Mouse (Mus musculus) embryonic facial prominence, embryonic 11.5 days (tissue): Measurements from ENCODE around the gene Zfp639. TPM values are rescaled to one million over a fixed set of nuclear protein-coding genes. Genes with fewer than 3 reads are reported as not detected.

Experiments used
- ATAC-seq: fragments of 200-750 bp; cut with Nextera tagmentation; replicated peaks from 2 replicates; pipeline ENCODE4 v1.8.0; 2017; ENCODE audit warnings: low read depth; ENCODE audit not compliant: insufficient number of reproducible peaks, low FRiP score, low TSS enrichment
- DNase-seq: peaks from one replicate; pipeline ENCODE4 v3.0.0-alpha.2; 2015; ENCODE audit warnings: low spot score
- H3K27ac ChIP-seq: fragments of 300-500 bp; sonication (generic); replicated peaks from 2 replicates; pipeline ENCODE4 v1.5.1; 2014; ENCODE audit warnings: mild to moderate bottlenecking, low read depth, low read length, control low read depth
- H3K27me3 ChIP-seq: fragments of 300-500 bp; sonication (generic); 2 replicates; pipeline ENCODE4 v1.6.1; 2014; ENCODE audit warnings: mild to moderate bottlenecking, low read length, moderate library complexity, mixed read lengths; ENCODE audit not compliant: control insufficient read depth, insufficient read depth
- H3K36me3 ChIP-seq: fragments of 300-500 bp; sonication (generic); replicated peaks from 2 replicates; pipeline ENCODE4 v1.6.1; 2014; ENCODE audit warnings: low read depth, mild to moderate bottlenecking, low read length, moderate library complexity, mixed read lengths; ENCODE audit not compliant: control insufficient read depth, insufficient read depth
- H3K4me1 ChIP-seq: fragments of 300-500 bp; sonication (generic); 2 replicates; pipeline ENCODE4 v1.6.1; 2014; ENCODE audit warnings: low read length, mixed read lengths; ENCODE audit not compliant: control insufficient read depth, insufficient read depth
- H3K4me2 ChIP-seq: fragments of 300-500 bp; sonication (generic); 2 replicates; pipeline ENCODE4 v1.6.1; 2014; ENCODE audit warnings: low read depth, mild to moderate bottlenecking, control low read depth, low read length, moderate library complexity
- H3K4me3 ChIP-seq: fragments of 300-500 bp; sonication (generic); 2 replicates; pipeline ENCODE4 v1.5.1; 2014; ENCODE audit warnings: low read depth, low read length, control low read depth
- H3K9ac ChIP-seq: fragments of 300-500 bp; sonication (generic); replicated peaks from 2 replicates; pipeline ENCODE4 v1.6.1; 2014; ENCODE audit warnings: mild to moderate bottlenecking, control low read depth, low read length
- H3K9me3 ChIP-seq: fragments of 300-500 bp; sonication (generic); replicated peaks from 2 replicates; pipeline ENCODE4 v1.6.1; 2016; ENCODE audit warnings: mild to moderate bottlenecking, low read length, inconsistent platforms, mixed read lengths; ENCODE audit not compliant: control insufficient read depth
- WGBS: fragments of 180-500 bp; shearing (Covaris S2); extraction: QIAGEN DNeasy Blood & Tissue Kit; methylation state at CpG from one replicate; pipeline ENCODE4 v1.1.7; 2014; 5-methylcytosine and 5-hydroxymethylcytosine counted together
- polyA plus RNA-seq: library from polyadenylated mRNA; unstranded; fragments of >200 nt; fragmentation: Nextera tagmentation; extraction: Ambion mirVana; gene quantifications from 2 replicates; pipeline ENCODE4 v1.2.1, GENCODE M21; 2014

The Zfp639 gene
- 51.7 and 54.3 TPM in 2 replicates for polyA plus RNA-seq

GRCm38 (mm10) chr3:32509496-32510374 is at the start of gene Zfp639:
TSS of gene Zfp639 (plus strand) at chr3:32510259.
- H3K4me1 ChIP-seq = no peaks in the 10 kb centered on the region
- peak; percentile 8; the same call in 1 of the 2 replicates for ATAC-seq

GRCm38 (mm10) chr3:32467321-32467720 is 42.7 kb upstream of the Zfp639 start:
- no peak overlapping the region for H3K4me2 ChIP-seq
- no peak overlapping the region for H3K4me3 ChIP-seq
- H3K9ac ChIP-seq = no peak overlapping the region
- no peaks in the 10 kb centered on the region for H3K9me3 ChIP-seq
- no peaks in the 10 kb centered on the region for H3K27me3 ChIP-seq
- H3K36me3 ChIP-seq = no peaks in the 10 kb centered on the region; the same call in 1 of the 2 replicates
- ATAC-seq (no peak), DNase-seq (no peak)
- no peaks in the 10 kb centered on the region for H3K4me1 ChIP-seq
- H3K27ac ChIP-seq = no peak overlapping the region
- WGBS = 89% methylated on average over 4 of the region's 4 CpGs

More at GRCm38 (mm10) chr3:32509496-32510374, at the start of gene Zfp639:
- Histone ChIP-seq H3K27ac (peak within 1 kb of the TSS; percentile 47), H3K36me3 (no peaks in the 10 kb centered on the region; the same call in 1 of the 2 replicates), H3K9me3 (no peaks in the 10 kb centered on the region), H3K27me3 (no peaks in the 10 kb centered on the region), H3K4me2 (peak within 1 kb of the TSS; percentile 62), H3K4me3 (peak within 1 kb of the TSS; percentile 88), H3K9ac (peak within 1 kb of the TSS; percentile 95)
- WGBS = 7% methylated on average over 24 of the region's 24 CpGs
- DNase-seq = peak; percentile 32

- no peaks in the 10 kb centered on the region; the same call in 1 of the 2 replicates for H3K36me3 ChIP-seq
- no peaks in the 10 kb centered on the region for H3K27me3 ChIP-seq
- H3K27ac ChIP-seq = no peak overlapping the region
- 78% methylated on average over 4 of the region's 4 CpGs for WGBS
- H3K4me3 ChIP-seq = no peak overlapping the region
- no peak for DNase-seq
- H3K9me3 ChIP-seq = no peaks in the 10 kb centered on the region
- no peak overlapping the region for H3K9ac ChIP-seq
- no peak for ATAC-seq
- H3K4me2 ChIP-seq = no peak overlapping the region
- H3K4me1 ChIP-seq = no peaks in the 10 kb centered on the region
Observed at GRCm38 (mm10) chr3:32468411-32468810, 41.6 kb upstream of the Zfp639 start.

GRCm38 (mm10) chr3:32470449-32470848 is 39.6 kb upstream of the Zfp639 start:
- WGBS = 76% methylated on average over 7 of the region's 7 CpGs
- Histone ChIP-seq H3K4me1 (no peaks in the 10 kb centered on the region), H3K27ac (no peak overlapping the region), H3K27me3 (no peaks in the 10 kb centered on the region), H3K9ac (no peak overlapping the region), H3K4me3 (no peak overlapping the region), H3K36me3 (no peaks in the 10 kb centered on the region), H3K4me2 (no peak overlapping the region), H3K9me3 (no peaks in the 10 kb centered on the region)
- DNase-seq (no peak), ATAC-seq (no peak)

GRCm38 (mm10) chr3:32471098-32471497 is 39.0 kb upstream of the Zfp639 start:
- H3K4me3 ChIP-seq = no peak overlapping the region
- no peak for DNase-seq
- H3K27ac ChIP-seq = no peak overlapping the region
- no peaks in the 10 kb centered on the region for H3K4me1 ChIP-seq
- WGBS = 86% methylated on average over 6 of the region's 6 CpGs
- ATAC-seq = no peak
- no peaks in the 10 kb centered on the region for H3K36me3 ChIP-seq
- H3K27me3 ChIP-seq = no peaks in the 10 kb centered on the region
- H3K9ac ChIP-seq = no peak overlapping the region
- no peaks in the 10 kb centered on the region for H3K9me3 ChIP-seq
- no peak overlapping the region for H3K4me2 ChIP-seq

- no peaks in the 10 kb centered on the region for H3K27me3 ChIP-seq
- no peak for DNase-seq
- ATAC-seq = no peak
- no peak overlapping the region for H3K4me3 ChIP-seq
- WGBS = 66% methylated on average over 14 of the region's 14 CpGs
- H3K9me3 ChIP-seq = no peaks in the 10 kb centered on the region
- no peaks in the 10 kb centered on the region for H3K36me3 ChIP-seq
- no peak overlapping the region for H3K27ac ChIP-seq
- no peak overlapping the region for H3K9ac ChIP-seq
- H3K4me2 ChIP-seq = no peak overlapping the region
- H3K4me1 ChIP-seq = no peaks in the 10 kb centered on the region
Observed at GRCm38 (mm10) chr3:32472191-32472900, 37.7 kb upstream of the Zfp639 start.

- Histone ChIP-seq H3K4me2 (no peak overlapping the region), H3K36me3 (no peaks in the 10 kb centered on the region), H3K9ac (no peak overlapping the region), H3K27me3 (no peaks in the 10 kb centered on the region), H3K4me3 (no peak overlapping the region), H3K27ac (no peak overlapping the region), H3K9me3 (no peaks in the 10 kb centered on the region), H3K4me1 (no peaks in the 10 kb centered on the region)
- DNase-seq (no peak), ATAC-seq (no peak)
- 87% methylated on average over 10 of the region's 10 CpGs for WGBS
Observed at GRCm38 (mm10) chr3:32473184-32473583, 36.9 kb upstream of the Zfp639 start.

GRCm38 (mm10) chr3:32479961-32480360 is 30.1 kb upstream of the Zfp639 start:
- no peaks in the 10 kb centered on the region for H3K4me1 ChIP-seq
- H3K27me3 ChIP-seq = no peaks in the 10 kb centered on the region
- H3K4me3 ChIP-seq = no peak overlapping the region
- DNase-seq (no peak), ATAC-seq (no peak)
- no peak overlapping the region for H3K4me2 ChIP-seq
- 96% methylated on average over 7 of the region's 7 CpGs for WGBS
- no peaks in the 10 kb centered on the region for H3K36me3 ChIP-seq
- H3K9me3 ChIP-seq = no peaks in the 10 kb centered on the region
- no peak overlapping the region for H3K27ac ChIP-seq
- H3K9ac ChIP-seq = no peak overlapping the region
